Mouse (Mus musculus) stomach, postnatal 0 days (tissue): Measurements from ENCODE around the gene Pmm2.

Experiments used
- CTCF ChIP-seq: IDR thresholded peaks from 2 replicates; pipeline ENCODE4 v1.5.1; 2016; ENCODE audit warnings: antibody characterized with exemption, low read depth, mild to moderate bottlenecking, moderate library complexity
- EP300 ChIP-seq: optimal IDR thresholded peaks from 2 replicates; pipeline ENCODE3; 2016; ENCODE audit warnings: antibody characterized with exemption

GRCm38 (mm10) chr16:8669432-8669831, 32.0 kb downstream of the Pmm2 start:
- TF ChIP-seq CTCF = no peak
- TF ChIP-seq EP300 = no peak
